Mouse (Mus musculus) olfactory bulb, adult 2 months (tissue): ENCODE data around the gene Depdc5.

Experiments used
- CTCF ChIP-seq: fragments of 200-500 bp; IDR thresholded peaks from 2 replicates; pipeline ENCODE4 v1.5.1; 2012; ENCODE audit warnings: low read depth, mild to moderate bottlenecking, low read length, moderate library complexity; ENCODE audit not compliant: insufficient read depth
- POLR2A ChIP-seq: fragments of 200-500 bp; IDR thresholded peaks from 2 replicates; pipeline ENCODE4 v1.6.1; 2012; ENCODE audit warnings: mild to moderate bottlenecking, low read depth, low read length, moderate library complexity; ENCODE audit not compliant: insufficient read depth

- TF ChIP-seq POLR2A (no peak), CTCF (no peak)
These were observed 2.4 kb upstream of the Depdc5 start for GRCm38 (mm10) chr5:32861082-32861481.
